18 mouse cellular contexts compared by ENCODE assay signal in genomic region chr5:129770443-129771355, GRCm38 (mm10). TPM values are rescaled to one million over a fixed set of nuclear protein-coding genes. Genes with fewer than 3 reads are reported as not detected.
A peak's percentile ranks its signal among the peaks of the same experiment; 100 is the strongest.
DNase-seq lines count a peak whose midpoint lies in the region; ATAC-seq and TF ChIP-seq lines count a peak whose summit lies in the region.
"Had no signal": no experiment of that assay in that cellular context is flagged by ENCODE, and none has a peak within 500 bp of the region (broad histone marks: within the 10 kb centered on the region; RNA-seq: fewer than 3 reads in every experiment).

No protein-coding gene starts in this region.

- TF ChIP-seq CTCF in left cerebral cortex, adult 2 months (IDR thresholded peaks at IDR 0.05), result no peak

- no peak for DNase-seq in heart, postnatal 25 days (ENCODE audit: low spot score)
- peak; percentile 77 to 84 for DNase-seq in kidney, adult 8-10 months
- peak; percentile 51 to 71 for DNase-seq in kidney, postnatal 4 days
- no peak for DNase-seq in c-Kit-positive CD71-positive TER-119-positive erythroid progenitor cells, embryonic 14.5 days (ENCODE audit: low spot score)
- no peak for DNase-seq in left cerebral cortex, adult 2 months (ENCODE audit: extremely low spot score in 1 of 2, low spot score in 2 of 2)
- DNase-seq: cerebellum, adult 8-10 months; forebrain, postnatal 0 days; gastrocnemius, postnatal 25 days; layer of hippocampus, adult 9-11 months; lung, adult 18-20 months; retina, postnatal 1 day had no signal

- H3K36me3 ChIP-seq in heart, embryonic 16.5 days (ENCODE audit: control insufficient read depth, insufficient read depth), result peaks cover 2% of the 10 kb centered on the region
- 0 out of 2 replicates have a peak, but pooled peaks cover 3% of the 10 kb centered on the region for H3K36me3 ChIP-seq in intestine, embryonic 16.5 days (ENCODE audit: control insufficient read depth, insufficient read depth, low read length)

- no peaks in the 10 kb centered on the region for H3K27me3 ChIP-seq in heart, embryonic 16.5 days (ENCODE audit: control insufficient read depth, insufficient read depth, low read length)
- H3K27me3 ChIP-seq in intestine, embryonic 16.5 days (replicated peaks; ENCODE audit: control insufficient read depth, insufficient read depth, low read length), result no peaks in the 10 kb centered on the region
- H3K27me3 ChIP-seq: neural tube, embryonic 13.5 days had no signal

- H3K4me2 ChIP-seq in heart, embryonic 16.5 days (ENCODE audit: low read depth, low read length), result 0 out of 2 replicates have a peak overlapping the region, but pooled peaks have one; percentile 34
- H3K4me2 ChIP-seq in intestine, embryonic 16.5 days (ENCODE audit: low read depth, low read length), result no peak overlapping the region
- H3K4me2 ChIP-seq: neural tube, embryonic 13.5 days had no signal

- intact Hi-C loops in heart, postnatal 25 days (cut with DNase I), result no loop called here
- intact Hi-C loops in left cerebral cortex, adult 2 months (cut with DNase I), result no loop called here

- H3K4me1 ChIP-seq in heart, embryonic 16.5 days (ENCODE audit: control insufficient read depth, insufficient read depth, low read length), result peaks cover 2% of the 10 kb centered on the region; the same call in 1 of the 2 replicates
- H3K4me1 ChIP-seq in intestine, embryonic 16.5 days (ENCODE audit: control insufficient read depth, insufficient read depth, low read length), result no peaks in the 10 kb centered on the region
- H3K4me1 ChIP-seq: limb, embryonic 10.5 days; neural tube, embryonic 13.5 days had no signal

- no peak overlapping the region for H3K27ac ChIP-seq in heart, embryonic 16.5 days (ENCODE audit: low read length)
- no peak overlapping the region for H3K27ac ChIP-seq in intestine, embryonic 16.5 days (ENCODE audit: low read length)
- H3K27ac ChIP-seq in left cerebral cortex, adult 2 months, result no peak overlapping the region
- H3K27ac ChIP-seq: limb, embryonic 10.5 days; neural tube, embryonic 13.5 days had no signal

- H3K4me3 ChIP-seq in heart, embryonic 16.5 days (ENCODE audit: low read length), result no peak overlapping the region
- H3K4me3 ChIP-seq in intestine, embryonic 16.5 days (ENCODE audit: low read length), result no peak overlapping the region
- no peak overlapping the region for H3K4me3 ChIP-seq in left cerebral cortex, adult 2 months
- H3K4me3 ChIP-seq: limb, embryonic 10.5 days; neural tube, embryonic 13.5 days had no signal

- H3K9ac ChIP-seq in heart, embryonic 16.5 days (ENCODE audit: low read length), result no peak overlapping the region
- H3K9ac ChIP-seq in intestine, embryonic 16.5 days (ENCODE audit: low read depth, low read length), result no peak overlapping the region
- H3K9ac ChIP-seq: forebrain, postnatal 0 days; neural tube, embryonic 13.5 days had no signal

- no peak; the same call in 1 of the 2 replicates for ATAC-seq in heart, embryonic 16.5 days (replicated peaks; ENCODE audit: extremely low read depth, insufficient read depth, low FRiP score)
- ATAC-seq in intestine, embryonic 16.5 days, result peak; percentile 81
- ATAC-seq: activated CD4-positive, CD25-positive, alpha-beta regulatory T cell, adult 4 months; forebrain, postnatal 0 days; hindbrain, embryonic 16.5 days; midbrain, embryonic 16.5 days had no signal

- no peaks in the 10 kb centered on the region for H3K9me3 ChIP-seq in heart, embryonic 16.5 days (replicated peaks; ENCODE audit: control insufficient read depth, low read length)
- no peaks in the 10 kb centered on the region for H3K9me3 ChIP-seq in intestine, embryonic 16.5 days (ENCODE audit: control insufficient read depth, low read length)
- H3K9me3 ChIP-seq: limb, embryonic 10.5 days; neural tube, embryonic 13.5 days had no signal

- 53% methylated on average over 23 of the region's 23 CpGs for WGBS in heart, embryonic 16.5 days
- 65% methylated on average over 23 of the region's 23 CpGs for WGBS in intestine, embryonic 16.5 days

RNA-seq across cellular contexts. Expression of gene Psph, which starts 16.6 kb away (rescaled TPM):
- polyA plus RNA-seq in heart, embryonic 16.5 days (2015; fragmentation: Nextera tagmentation; extraction: Ambion mirVana), result 27.7 and 33.4 TPM in 2 replicates
- 10 to 100 TPM; 10.6 to 13.2 TPM for total RNA-seq in heart, postnatal 25 days (2021)
- 48.0 and 57.1 TPM in 2 replicates for polyA plus RNA-seq in intestine, embryonic 16.5 days (2015; fragmentation: Nextera tagmentation; extraction: Ambion mirVana)
- 10 to 100 TPM; 19.9 to 20.2 TPM for total RNA-seq in left cerebral cortex, adult 2 months (2021)

RNA-seq across cellular contexts. Expression of gene Nipsnap2, which starts 45.8 kb away (rescaled TPM):
- 398 and 419 TPM in 2 replicates for polyA plus RNA-seq in heart, embryonic 16.5 days (2015; fragmentation: Nextera tagmentation; extraction: Ambion mirVana)
- total RNA-seq in heart, postnatal 25 days (2021), result 100 to 1,000 TPM; 737 to 807 TPM
- 73.9 and 80.4 TPM in 2 replicates for polyA plus RNA-seq in intestine, embryonic 16.5 days (2015; fragmentation: Nextera tagmentation; extraction: Ambion mirVana)
- 10 to 100 TPM; 72.4 to 72.6 TPM for total RNA-seq in left cerebral cortex, adult 2 months (2021)

RNA-seq across cellular contexts. Expression of gene Mrps17, which starts 55.4 kb away (rescaled TPM):
- polyA plus RNA-seq in heart, embryonic 16.5 days (2015; fragmentation: Nextera tagmentation; extraction: Ambion mirVana), result 152 and 161 TPM in 2 replicates
- 10 to 100 TPM; 78.7 to 99.2 TPM for total RNA-seq in heart, postnatal 25 days (2021)
- polyA plus RNA-seq in intestine, embryonic 16.5 days (2015; fragmentation: Nextera tagmentation; extraction: Ambion mirVana), result 183 and 196 TPM in 2 replicates
- total RNA-seq in left cerebral cortex, adult 2 months (2021), result 10 to 100 TPM; 78.0 to 87.8 TPM

Comparison
In these comparisons a context has a peak if more than half of its experiments do, and no peak if none do; other contexts are left out.
1. DNase-seq: peak in kidney, adult 8-10 months (2 of 2) and kidney, postnatal 4 days (2 of 2); none in heart, postnatal 25 days (single experiment), c-Kit-positive CD71-positive TER-119-positive erythroid progenitor cells, embryonic 14.5 days (single experiment) and left cerebral cortex, adult 2 months (0 of 2).
2. RNA of gene Nipsnap2, which starts 45.8 kb away (total RNA-seq): 737 to 807 TPM in heart, postnatal 25 days; 72.4 to 72.6 TPM in left cerebral cortex, adult 2 months; every median in the first group is over 10 times any median in the second.